In genomic region chr14:27031142-27031541, GRCm38 (mm10) we compare ENCODE assay signal across 9 mouse cellular contexts. TPM values are rescaled to one million over a fixed set of nuclear protein-coding genes. Genes with fewer than 3 reads are reported as not detected.
DNase-seq lines count a peak whose midpoint lies in the region; ATAC-seq and TF ChIP-seq lines count a peak whose summit lies in the region.
"Had no signal": no experiment of that assay in that cellular context is flagged by ENCODE, and none has a peak within 500 bp of the region (broad histone marks: within the 10 kb centered on the region; RNA-seq: fewer than 3 reads in every experiment).

No protein-coding gene starts in this region.

- H3K79me2 ChIP-seq in liver, adult 2 months (ENCODE audit: control insufficient read depth, insufficient read depth, low read length), result no peaks in the 10 kb centered on the region

- DNase-seq in layer of hippocampus, adult 11-12 months (ENCODE audit: low spot score), result peak; percentile 62
- DNase-seq in layer of hippocampus, adult 9-10 months (ENCODE audit: low spot score), result no peak
- peak; percentile 58 for DNase-seq in adrenal gland, adult 8-10 months
- DNase-seq in heart, postnatal 4 days, result peak; percentile 88
- DNase-seq in liver, adult 2 months (ENCODE audit: extremely low read depth, low read depth, low spot score), result peak; percentile 39
- peak; percentile 83 for DNase-seq in retina, embryonic 14.5 days (ENCODE audit: low spot score)
- peak; percentile 55 to 73 for DNase-seq in urinary bladder, adult 18-20 months (ENCODE audit: low spot score in 2 of 2)

- whole genome bisulfite sequencing in embryonic facial prominence, embryonic 12.5 days, result 16% methylated on average over 4 of the region's 4 CpGs
- WGBS in liver, adult 2 months, result 25% methylated on average over 4 of the region's 4 CpGs

- no peak overlapping the region for H3K4me3 ChIP-seq in embryonic facial prominence, embryonic 12.5 days
- H3K4me3 ChIP-seq in liver, adult 2 months (ENCODE audit: insufficient read depth, low read depth, low read length), result no peak overlapping the region
- H3K4me3 ChIP-seq: myocyte had no signal

- H3K27ac ChIP-seq in embryonic facial prominence, embryonic 12.5 days, result no peak overlapping the region
- no peak overlapping the region for H3K27ac ChIP-seq in liver, adult 2 months (replicated peaks; ENCODE audit: insufficient read depth, low read depth, low read length)

- no peaks in the 10 kb centered on the region for H3K27me3 ChIP-seq in embryonic facial prominence, embryonic 12.5 days
- no peaks in the 10 kb centered on the region for H3K27me3 ChIP-seq in liver, adult 2 months (ENCODE audit: control insufficient read depth, insufficient read depth, low read length)

- no peak overlapping the region for H3K9ac ChIP-seq in embryonic facial prominence, embryonic 12.5 days
- H3K9ac ChIP-seq in liver, adult 2 months (ENCODE audit: low read depth, low read length), result no peak overlapping the region

- H3K4me2 ChIP-seq in embryonic facial prominence, embryonic 12.5 days (replicated peaks), result no peak overlapping the region

- H3K36me3 ChIP-seq in embryonic facial prominence, embryonic 12.5 days, result no peaks in the 10 kb centered on the region
- H3K36me3 ChIP-seq in liver, adult 2 months (ENCODE audit: control insufficient read depth, insufficient read depth, low read length), result no peaks in the 10 kb centered on the region

- peak; percentile 75 for TF ChIP-seq CTCF in liver, adult 2 months (IDR thresholded peaks at IDR 0.05; ENCODE audit: low read depth, low read length)

- no peaks in the 10 kb centered on the region for H3K9me3 ChIP-seq in embryonic facial prominence, embryonic 12.5 days

- TF ChIP-seq POLR2A in liver, adult 2 months (IDR thresholded peaks at IDR 0.05; ENCODE audit: extremely low read depth, insufficient read depth, low read length), result no peak

- peaks cover 3% of the 10 kb centered on the region; the same call in 1 of the 2 replicates for H3K4me1 ChIP-seq in embryonic facial prominence, embryonic 12.5 days
- no peaks in the 10 kb centered on the region for H3K4me1 ChIP-seq in liver, adult 2 months (ENCODE audit: control insufficient read depth, insufficient read depth, low read length)

- peak; percentile 54 for ATAC-seq in embryonic facial prominence, embryonic 12.5 days (ENCODE audit: insufficient number of reproducible peaks, insufficient read depth, low FRiP score, low TSS enrichment)

RNA-seq across cellular contexts. Expression of gene Il17rd, which starts 7.6 kb away (rescaled TPM):
- total RNA-seq in adrenal gland, adult 8-10 months (2022), result 1 to 10 TPM; 3.6 to 6.4 (median 5.1) TPM
- polyA plus RNA-seq in embryonic facial prominence, embryonic 12.5 days (2016; fragmentation: Nextera tagmentation; extraction: Ambion mirVana), result 10.3 and 11.2 TPM in 2 replicates
- 1 to 10 TPM; 4.9 to 5.4 TPM for total RNA-seq in heart, postnatal 4 days (2021)
- 0.54 and 0.55 TPM in 2 replicates for total RNA-seq in liver, adult 2 months (2014; rRNA removed)
- polyA plus RNA-seq in liver, adult 2 months (2012; rRNA removed), result 0.12 and 0.16 TPM in 2 replicates

RNA-seq across cellular contexts. Expression of gene Hesx1, which starts 36.9 kb away (rescaled TPM):
- total RNA-seq in adrenal gland, adult 8-10 months (2022), result under 1 TPM in 2 of 4 experiments, not detected in 2; 0.35 to 0.49 TPM
- polyA plus RNA-seq in embryonic facial prominence, embryonic 12.5 days (2016; fragmentation: Nextera tagmentation; extraction: Ambion mirVana), result 0.88 and 2.7 TPM in 2 replicates
- under 1 TPM in 1 of 2 experiments, not detected in 1; 0.23 TPM for total RNA-seq in heart, postnatal 4 days (2021)
- total RNA-seq in liver, adult 2 months (2014; rRNA removed), result not detected in 2 replicates
- not detected in 2 replicates for polyA plus RNA-seq in liver, adult 2 months (2012; rRNA removed)
- polyA plus RNA-seq: myocyte had no signal
